Mouse (Mus musculus) bone marrow, adult 2 months (tissue): ENCODE measurements at regions not wholly inside any gene's neighbourhood (a gene's known extent, or its start where the extent isn't known, plus 50 kb on each side); places are given as distances from the start of the nearest gene placed in this dataset.

ENCODE experiments used
- H3K27ac ChIP-seq: fragments of 200-500 bp; 2 replicates; pipeline ENCODE4 v1.5.1; 2012; ENCODE audit warnings: low read depth, mild to moderate bottlenecking, control low read depth, inconsistent platforms, low read length; ENCODE audit not compliant: control insufficient read depth, poor library complexity, insufficient read depth
- H3K4me1 ChIP-seq: fragments of 200-500 bp; 2 replicates; pipeline ENCODE4 v1.6.1; 2011; ENCODE audit warnings: low read length; ENCODE audit not compliant: control insufficient read depth, insufficient read depth
- H3K4me3 ChIP-seq: fragments of 200-500 bp; replicated peaks from 2 replicates; pipeline ENCODE3; 2011; ENCODE audit warnings: mild to moderate bottlenecking, low read depth, low read length, control low read depth; ENCODE audit not compliant: control insufficient read depth
- CTCF ChIP-seq: fragments of 200-500 bp; IDR thresholded peaks from 2 replicates; pipeline ENCODE4 v1.5.1; 2011; ENCODE audit warnings: low read length, control low read depth; ENCODE audit not compliant: control insufficient read depth, insufficient read depth
- POLR2A ChIP-seq: fragments of 200-500 bp; IDR thresholded peaks from 2 replicates; pipeline ENCODE4 v1.6.1; 2011; ENCODE audit warnings: low read depth, mild to moderate bottlenecking, control low read depth, low read length, borderline replicate concordance; ENCODE audit not compliant: control insufficient read depth
- WGBS: fragments of 180-500 bp; shearing (Covaris S2); methylation state at CpG from one replicate; pipeline ENCODE4 v1.1.7; 2018; 5-methylcytosine and 5-hydroxymethylcytosine counted together

- no peak for TF ChIP-seq POLR2A
- no peak for TF ChIP-seq CTCF
- H3K4me1 ChIP-seq, result no peaks in the 10 kb centered on the region
- H3K4me3 ChIP-seq, result no peak overlapping the region
- 81% methylated on average over 6 of the region's 6 CpGs for WGBS
- H3K27ac ChIP-seq, result no peak overlapping the region
These were observed 250.1 kb downstream of the Ets1 start for GRCm38 (mm10) chr9:32886008-32886650.

GRCm38 (mm10) chr9:32899801-32900200 is 263.8 kb downstream of the Ets1 start:
- 62% methylated on average over 4 of the region's 4 CpGs for WGBS
- H3K27ac ChIP-seq, result no peak overlapping the region
- TF ChIP-seq POLR2A (no peak), CTCF (no peak)
- H3K4me3 ChIP-seq, result no peak overlapping the region
- no peaks in the 10 kb centered on the region for H3K4me1 ChIP-seq

- Histone ChIP-seq H3K27ac (no peak overlapping the region), H3K4me1 (no peaks in the 10 kb centered on the region; the same call in 1 of the 2 replicates), H3K4me3 (no peak overlapping the region)
- 45% methylated on average over 4 of the region's 4 CpGs for WGBS
- no peak for TF ChIP-seq CTCF
- no peak for TF ChIP-seq POLR2A
These were observed 265.3 kb downstream of the Ets1 start for GRCm38 (mm10) chr9:32901287-32901686.

GRCm38 (mm10) chr9:32906233-32906872 is 270.3 kb downstream of the Ets1 start:
- no peaks in the 10 kb centered on the region; the same call in 1 of the 2 replicates for H3K4me1 ChIP-seq
- no peak for TF ChIP-seq CTCF
- no peak for TF ChIP-seq POLR2A
- H3K4me3 ChIP-seq, result peak overlapping the region; percentile 42
- WGBS, result 3% methylated on average over 8 of the region's 8 CpGs
- H3K27ac ChIP-seq, result no peak overlapping the region

- Histone ChIP-seq H3K4me3 (no peak overlapping the region), H3K4me1 (no peaks in the 10 kb centered on the region; the same call in 1 of the 2 replicates), H3K27ac (no peak overlapping the region)
- no peak for TF ChIP-seq POLR2A
- TF ChIP-seq CTCF, result no peak
- WGBS, result 78% methylated on average over 7 of the region's 7 CpGs
These were observed 274.6 kb downstream of the Ets1 start for GRCm38 (mm10) chr9:32910641-32911040.

GRCm38 (mm10) chr9:32915633-32916032 is 279.6 kb downstream of the Ets1 start:
- no peak overlapping the region for H3K27ac ChIP-seq
- no peak overlapping the region for H3K4me3 ChIP-seq
- WGBS, result 58% methylated on average over 3 of the region's 3 CpGs
- TF ChIP-seq CTCF (no peak), POLR2A (no peak)
- no peaks in the 10 kb centered on the region for H3K4me1 ChIP-seq

GRCm38 (mm10) chr9:32916731-32917130 is 280.7 kb downstream of the Ets1 start:
- Histone ChIP-seq H3K4me1 (no peaks in the 10 kb centered on the region), H3K27ac (no peak overlapping the region), H3K4me3 (no peak overlapping the region)
- TF ChIP-seq CTCF, result no peak
- no peak for TF ChIP-seq POLR2A
- 72% methylated on average over 3 of the region's 3 CpGs for WGBS

GRCm38 (mm10) chr9:32923925-32924324 is 287.9 kb downstream of the Ets1 start:
- Histone ChIP-seq H3K4me1 (no peaks in the 10 kb centered on the region), H3K27ac (no peak overlapping the region), H3K4me3 (no peak overlapping the region)
- TF ChIP-seq CTCF, result no peak
- TF ChIP-seq POLR2A, result no peak
